Mouse (Mus musculus): ENCODE results near the gene Ythdf1.

GRCm38 (mm10) chr2:180960187-180960586 is 39.4 kb upstream of the Ythdf1 start:
- no peak for TF ChIP-seq POLR2A (IDR thresholded peaks at IDR 0.05; ENCODE audit: low read depth, low read length)
- TF ChIP-seq CTCF (conservative IDR thresholded peaks at IDR 0.05; ENCODE audit: insufficient read depth, insufficient read length, low read depth, low read length): no peak

All from kidney, adult 2 months (tissue).